Mouse (Mus musculus): Measurements from ENCODE around the gene Tprgl.

DNA sequence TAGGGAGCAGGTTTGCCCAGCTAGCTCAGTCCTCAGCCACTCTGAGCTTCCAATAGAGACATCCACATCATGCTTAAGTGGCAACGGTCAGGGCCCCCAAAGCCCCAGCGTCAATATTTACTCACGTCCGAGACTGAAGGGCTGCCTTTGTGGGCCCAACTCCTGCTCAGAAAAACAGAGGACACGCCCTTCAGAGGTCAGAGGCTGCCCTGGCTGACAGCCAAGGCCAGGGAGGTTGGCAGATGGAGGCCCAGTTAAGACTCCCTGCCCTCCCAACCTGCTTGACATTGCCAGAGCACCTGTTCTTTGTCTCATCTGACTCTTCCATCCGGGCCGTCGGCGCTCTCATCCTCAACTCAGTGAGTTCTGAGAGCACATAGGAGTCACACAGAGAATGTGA is 41.7 kb downstream of the Tprgl start:
- TF ChIP-seq CTCF (IDR thresholded peaks at IDR 0.05; ENCODE audit: borderline replicate concordance, insufficient read depth, low read depth, low read length): no peak
- TF ChIP-seq POLR2A (IDR thresholded peaks at IDR 0.05; ENCODE audit: borderline replicate concordance, insufficient read depth, low read length): no peak
